Comparison of ENCODE assay signal across 17 mouse cellular contexts in the genomic region with DNA sequence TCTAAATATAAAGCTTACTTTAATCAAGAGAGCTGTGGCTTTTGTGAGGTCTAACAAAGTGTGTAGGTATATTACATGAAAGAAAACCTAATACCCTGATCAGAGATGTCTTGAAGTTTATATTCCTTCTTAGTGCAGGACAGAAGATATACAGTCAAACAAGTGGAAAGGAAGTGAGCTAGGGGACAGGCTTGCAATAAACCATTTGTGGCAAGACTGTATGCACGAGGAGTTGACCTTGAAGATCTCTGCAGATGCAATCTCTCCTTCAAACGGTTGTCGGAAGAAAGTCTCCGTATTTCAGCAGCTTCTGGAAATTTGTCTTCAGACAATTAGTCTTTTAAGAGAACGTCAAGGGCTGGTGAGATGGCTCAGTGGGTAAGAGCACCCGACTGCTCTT. TPM values are rescaled to one million over a fixed set of nuclear protein-coding genes. Genes with fewer than 3 reads are reported as not detected.
DNase-seq lines count a peak whose midpoint lies in the region; ATAC-seq lines count a peak whose summit lies in the region.
"Had no signal": no experiment of that assay in that cellular context is flagged by ENCODE, and none has a peak within 500 bp of the region (broad histone marks: within the 10 kb centered on the region; RNA-seq: fewer than 3 reads in every experiment).

No protein-coding gene starts in this region.

- peak overlapping the region; percentile 19; the same call in 1 of the 2 replicates for H3K27ac ChIP-seq in liver, embryonic 11.5 days (ENCODE audit: low read depth, low read length)
- no peak overlapping the region for H3K27ac ChIP-seq in hindbrain, embryonic 16.5 days (ENCODE audit: low read depth, low read length)
- H3K27ac ChIP-seq: gastrocnemius, adult 2 months; neural tube, embryonic 12.5 days had no signal

- no peak for ATAC-seq in liver, embryonic 11.5 days (replicated peaks; ENCODE audit: low FRiP score)
- ATAC-seq in hindbrain, embryonic 16.5 days: no peak
- ATAC-seq in frontal cortex, adult (ENCODE audit: low TSS enrichment): no peak
- ATAC-seq: forebrain, postnatal 0 days had no signal

- H3K9ac ChIP-seq in liver, embryonic 11.5 days (ENCODE audit: low read depth, low read length): 0 out of 2 replicates have a peak overlapping the region, but pooled peaks have one; percentile 10
- H3K9ac ChIP-seq in hindbrain, embryonic 16.5 days (ENCODE audit: low read depth, low read length): no peak overlapping the region

- WGBS in liver, embryonic 11.5 days: 47% methylated on average over 6 of the region's 6 CpGs
- 60% methylated on average over 6 of the region's 6 CpGs for WGBS in hindbrain, embryonic 16.5 days

- H3K36me3 ChIP-seq in liver, embryonic 11.5 days (ENCODE audit: control insufficient read depth, insufficient read depth, low read length): no peaks in the 10 kb centered on the region
- no peaks in the 10 kb centered on the region for H3K36me3 ChIP-seq in hindbrain, embryonic 16.5 days (ENCODE audit: control insufficient read depth, insufficient read depth, low read length)
- H3K36me3 ChIP-seq: neural tube, embryonic 12.5 days had no signal

- H3K4me3 ChIP-seq in liver, embryonic 11.5 days (ENCODE audit: low read depth, low read length): no peak overlapping the region
- H3K4me3 ChIP-seq in hindbrain, embryonic 16.5 days (ENCODE audit: low read length): no peak overlapping the region
- H3K4me3 ChIP-seq: neural tube, embryonic 12.5 days had no signal

- peaks cover 19% of the 10 kb centered on the region for H3K4me1 ChIP-seq in liver, embryonic 11.5 days (replicated peaks; ENCODE audit: control insufficient read depth, insufficient read depth, low read length)
- peaks cover 10% of the 10 kb centered on the region for H3K4me1 ChIP-seq in hindbrain, embryonic 16.5 days (ENCODE audit: control insufficient read depth, insufficient read depth, low read depth, low read length)

- no peak overlapping the region for H3K4me2 ChIP-seq in liver, embryonic 11.5 days
- no peak overlapping the region for H3K4me2 ChIP-seq in hindbrain, embryonic 16.5 days (ENCODE audit: low read length)

- no peaks in the 10 kb centered on the region for H3K27me3 ChIP-seq in liver, embryonic 11.5 days (replicated peaks; ENCODE audit: control insufficient read depth, insufficient read depth, low read length)
- no peaks in the 10 kb centered on the region for H3K27me3 ChIP-seq in hindbrain, embryonic 16.5 days (replicated peaks; ENCODE audit: control insufficient read depth, insufficient read depth, low read length)
- H3K27me3 ChIP-seq: neural tube, embryonic 12.5 days had no signal

- no peaks in the 10 kb centered on the region for H3K9me3 ChIP-seq in liver, embryonic 11.5 days (ENCODE audit: control insufficient read depth, low read length)
- H3K9me3 ChIP-seq in hindbrain, embryonic 16.5 days (ENCODE audit: control insufficient read depth, low read length): no peaks in the 10 kb centered on the region
- H3K9me3 ChIP-seq: neural tube, embryonic 12.5 days had no signal

- DNase-seq in embryo, embryonic 10 days (ENCODE audit: low spot score): peak; percentile 4
- no peak for DNase-seq in embryo, embryonic 9.5 days (ENCODE audit: extremely low spot score)
- no peak for DNase-seq in liver, embryonic 11.5 days (ENCODE audit: low spot score)
- DNase-seq in liver: no peak
- peak; percentile 5 for DNase-seq in thymus, postnatal 0 days (ENCODE audit: low spot score)
- DNase-seq in thymus, postnatal 14 days: no peak
- DNase-seq: cerebellum, adult 11-12 months; forebrain, postnatal 0 days; gastrocnemius, adult 2 months; kidney, adult 8-10 months; layer of hippocampus, postnatal 36 days; spleen, adult 18-20 months; thymus, postnatal 25 days had no signal

RNA-seq across cellular contexts. Expression of gene Hist1h2bp, which starts 2.7 kb away (rescaled TPM):
- polyA plus RNA-seq in liver, embryonic 11.5 days (2014; fragmentation: Nextera tagmentation; extraction: Ambion mirVana): 0.86 and 1.6 TPM in 2 replicates
- polyA plus RNA-seq in thymus, postnatal 0 days (2015; fragmentation: Nextera tagmentation; extraction: Ambion mirVana): 3.4 and 3.5 TPM in 2 replicates
- not detected in 2 replicates for polyA plus RNA-seq in hindbrain, embryonic 16.5 days (2015; fragmentation: Nextera tagmentation; extraction: Ambion mirVana)
- polyA plus RNA-seq: forebrain, postnatal 0 days had no signal

RNA-seq across cellular contexts. Expression of gene Hist1h2an, which starts 2.9 kb away (rescaled TPM):
- polyA plus RNA-seq in liver, embryonic 11.5 days (2014; fragmentation: Nextera tagmentation; extraction: Ambion mirVana): 5.8 and 12.6 TPM in 2 replicates
- polyA plus RNA-seq in thymus, postnatal 0 days (2015; fragmentation: Nextera tagmentation; extraction: Ambion mirVana): 32.4 and 51.2 TPM in 2 replicates
- 1.2 TPM in 1 of 2 replicates, not detected in the other for polyA plus RNA-seq in hindbrain, embryonic 16.5 days (2015; fragmentation: Nextera tagmentation; extraction: Ambion mirVana)
- polyA plus RNA-seq: heart, embryonic 14.5 days had no signal

RNA-seq across cellular contexts. Expression of gene Hist1h3i, which starts 6.8 kb away (rescaled TPM):
- 194 and 232 TPM in 2 replicates for polyA plus RNA-seq in liver, embryonic 11.5 days (2014; fragmentation: Nextera tagmentation; extraction: Ambion mirVana)
- polyA plus RNA-seq in thymus, postnatal 0 days (2015; fragmentation: Nextera tagmentation; extraction: Ambion mirVana): 392 and 414 TPM in 2 replicates
- 19.4 and 19.7 TPM in 2 replicates for polyA plus RNA-seq in hindbrain, embryonic 16.5 days (2015; fragmentation: Nextera tagmentation; extraction: Ambion mirVana)

RNA-seq across cellular contexts. Expression of gene Hist1h1b, which starts 9.5 kb away (rescaled TPM):
- 19.0 and 20.4 TPM in 2 replicates for polyA plus RNA-seq in liver, embryonic 11.5 days (2014; fragmentation: Nextera tagmentation; extraction: Ambion mirVana)
- 71.7 and 80.7 TPM in 2 replicates for polyA plus RNA-seq in thymus, postnatal 0 days (2015; fragmentation: Nextera tagmentation; extraction: Ambion mirVana)
- polyA plus RNA-seq in hindbrain, embryonic 16.5 days (2015; fragmentation: Nextera tagmentation; extraction: Ambion mirVana): 2.7 and 3.1 TPM in 2 replicates

RNA-seq across cellular contexts. Expression of gene Hist1h2bq, which starts 20.1 kb away (rescaled TPM):
- 12.7 and 19.5 TPM in 2 replicates for polyA plus RNA-seq in liver, embryonic 11.5 days (2014; fragmentation: Nextera tagmentation; extraction: Ambion mirVana)
- 63.1 and 89.0 TPM in 2 replicates for polyA plus RNA-seq in thymus, postnatal 0 days (2015; fragmentation: Nextera tagmentation; extraction: Ambion mirVana)
- 4.0 and 4.4 TPM in 2 replicates for polyA plus RNA-seq in hindbrain, embryonic 16.5 days (2015; fragmentation: Nextera tagmentation; extraction: Ambion mirVana)

Comparison
In these comparisons a context has a peak if more than half of its experiments do, and no peak if none do; other contexts are left out.
1. DNase-seq: peak in embryo, embryonic 10 days (single experiment) and thymus, postnatal 0 days (single experiment); none in embryo, embryonic 9.5 days (single experiment), liver, embryonic 11.5 days (single experiment), liver (single experiment) and thymus, postnatal 14 days (single experiment).